Mouse (Mus musculus) liver, adult 2 months (tissue): ENCODE data around the gene A830018L16Rik.

Source experiments
- CTCF ChIP-seq: fragments of 200-500 bp; IDR thresholded peaks from 2 replicates; pipeline ENCODE4 v1.5.1; 2011; ENCODE audit warnings: low read depth, low read length, control low read depth
- POLR2A ChIP-seq: fragments of 200-500 bp; IDR thresholded peaks from 2 replicates; pipeline ENCODE4 v1.6.1; 2011; ENCODE audit warnings: low read length, control low read depth; ENCODE audit not compliant: insufficient read depth; ENCODE audit errors: extremely low read depth

- TF ChIP-seq POLR2A (no peak), CTCF (no peak)
Observed at GRCm38 (mm10) chr1:11427310-11427709, 13.4 kb downstream of the A830018L16Rik start.
